Mouse (Mus musculus) frontal cortex, postnatal 36 days (tissue): Measurements from ENCODE around the gene Arid5a.

ENCODE experiments used
- DNase-seq, 2 experiments: peaks; one replicate each; pipeline ENCODE4 v3.0.0; 2022; ENCODE audit warnings: low spot score in 2 of 2

Arid5a gene

DNA sequence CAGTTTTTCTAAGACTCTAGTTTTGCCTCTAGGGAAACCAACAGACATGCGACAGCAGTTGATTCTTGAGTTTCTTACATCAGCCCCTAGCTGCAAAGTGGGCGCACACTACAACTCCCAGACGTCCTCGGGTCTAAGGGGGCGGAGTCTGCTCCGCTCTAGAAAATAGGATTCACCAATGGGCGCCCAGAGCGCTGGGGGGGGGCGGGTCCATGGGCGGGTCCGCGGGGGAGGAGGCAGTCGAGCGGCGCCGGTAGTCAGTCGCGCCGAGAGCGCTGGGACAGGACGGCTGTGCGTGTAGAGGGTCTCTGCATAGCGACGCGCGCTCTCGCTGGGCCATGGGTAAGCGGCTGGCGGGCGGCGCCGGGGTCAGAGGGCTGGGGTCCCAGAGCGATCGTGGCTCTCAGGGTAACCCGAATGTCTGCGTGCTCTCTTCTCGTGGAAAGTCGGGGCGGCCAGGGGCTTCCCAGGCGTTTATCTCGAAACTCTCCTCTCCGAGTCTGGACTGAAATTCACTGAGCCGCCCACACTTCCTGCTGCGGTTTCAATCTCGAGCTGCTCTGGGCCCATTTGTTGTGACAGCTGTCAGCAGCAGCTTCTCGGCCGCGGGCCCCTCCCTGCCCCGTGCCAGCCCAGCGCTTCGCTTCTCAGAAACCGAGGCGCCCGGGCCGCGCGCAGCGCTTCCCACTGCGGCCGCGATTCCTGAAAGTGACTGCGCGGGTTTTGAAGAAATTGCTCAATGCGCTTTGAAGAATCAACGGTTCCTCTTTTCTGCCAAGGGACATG is at the start of gene Arid5a:
Gene Arid5a (plus strand): TSS at position 239 of the 786 bp plus-strand sequence.
- DNase-seq: peak; percentile 76 to 84

DNA sequence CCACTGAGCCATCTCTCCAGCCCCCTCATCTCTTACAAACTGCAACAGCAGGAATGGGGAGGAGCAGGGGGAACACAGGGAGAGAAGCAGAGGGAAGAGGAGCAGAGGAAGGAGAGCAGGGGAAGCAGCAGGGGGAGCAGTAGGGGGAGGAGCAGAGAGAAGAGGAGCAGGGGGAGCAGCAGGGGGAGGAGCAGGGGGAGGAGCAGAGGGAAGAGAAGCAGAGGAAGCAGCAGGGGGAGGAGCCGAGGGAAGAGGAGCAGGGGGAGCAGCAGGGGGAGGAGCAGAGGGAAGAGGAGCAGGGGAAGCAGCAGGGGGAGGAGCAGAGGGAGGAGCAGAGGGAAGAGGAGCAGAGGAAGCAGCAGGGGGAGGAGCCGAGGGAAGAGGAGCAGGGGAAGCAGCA is 48.9 kb upstream of the Arid5a start:
- DNase-seq: no peak

DNA sequence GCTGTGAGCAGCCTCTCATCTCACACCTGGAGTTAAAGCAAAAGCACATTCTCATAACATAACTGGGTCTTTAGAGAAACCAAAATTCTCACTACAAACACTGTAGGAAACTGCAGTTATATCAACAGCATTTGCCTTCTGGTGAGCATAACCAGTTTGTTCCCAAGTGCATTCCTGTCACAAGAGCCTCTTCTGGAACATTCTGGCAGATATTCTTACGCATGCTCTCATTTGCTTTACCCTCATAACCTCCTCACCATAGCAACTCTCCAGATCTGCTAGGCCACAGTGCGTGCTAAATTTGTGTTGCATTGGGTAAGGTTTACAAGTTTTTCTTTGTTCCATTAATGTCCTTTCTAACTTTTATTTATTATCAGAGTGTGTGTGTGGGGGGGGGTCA is 48.3 kb upstream of the Arid5a start:
- no peak for DNase-seq

DNA sequence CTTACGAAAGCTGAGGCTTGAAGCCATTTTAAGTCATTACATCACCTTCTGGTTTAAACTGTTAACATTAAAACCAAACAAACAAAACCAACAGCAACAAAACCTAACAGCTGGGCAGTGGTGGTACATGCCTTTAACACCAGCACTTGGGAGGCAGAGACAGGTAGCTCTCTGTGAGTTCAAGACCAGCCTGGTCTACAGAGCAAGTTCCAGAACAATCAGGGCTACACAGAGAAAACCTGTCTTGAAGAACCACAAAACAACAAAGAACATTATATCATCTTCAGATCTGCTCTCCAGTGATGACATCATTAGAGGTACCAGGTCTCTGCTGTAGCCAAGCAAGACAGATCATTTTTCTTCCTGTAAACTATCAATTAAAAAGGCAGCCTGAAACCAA is 47.1 kb upstream of the Arid5a start:
- no peak for DNase-seq

DNA sequence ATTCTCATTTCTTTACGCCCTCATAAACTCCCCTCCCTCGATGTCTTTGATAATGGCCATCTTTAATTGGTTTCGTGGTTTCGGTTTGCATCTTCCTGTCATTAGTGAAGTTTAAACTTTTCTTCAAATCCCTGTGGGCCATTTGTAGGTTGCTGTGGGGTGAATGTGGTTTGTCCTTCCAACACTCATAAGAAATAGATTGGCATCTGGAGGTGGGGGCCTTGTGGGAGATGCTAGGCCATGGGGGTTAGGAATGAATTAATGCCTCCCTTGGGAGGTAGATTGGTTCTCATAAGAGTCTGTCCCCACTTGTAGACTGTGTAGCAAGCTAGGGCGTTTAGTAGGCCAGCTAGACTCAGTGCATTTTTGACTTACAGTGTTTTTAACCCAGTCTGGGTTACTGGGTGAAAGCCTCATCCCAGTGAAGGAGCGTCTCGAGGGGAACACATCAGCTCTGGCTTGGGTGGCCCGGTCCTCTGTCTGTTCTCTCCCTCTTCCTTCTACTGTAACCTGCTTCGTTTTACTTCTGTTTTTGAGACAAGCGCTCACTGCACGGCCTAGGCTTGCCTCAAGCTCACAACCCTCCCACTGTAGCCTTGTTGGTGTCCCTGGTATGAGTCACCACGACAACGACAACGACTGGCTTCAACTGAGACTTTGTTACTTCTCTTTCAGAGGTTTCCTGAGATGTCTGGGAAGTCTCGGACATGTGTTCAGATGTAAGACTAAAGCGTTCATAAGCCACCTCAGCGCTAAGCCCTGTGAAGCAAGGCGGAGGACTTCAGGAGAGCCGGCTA is 45.6 kb upstream of the Arid5a start:
- no peak for DNase-seq

DNA sequence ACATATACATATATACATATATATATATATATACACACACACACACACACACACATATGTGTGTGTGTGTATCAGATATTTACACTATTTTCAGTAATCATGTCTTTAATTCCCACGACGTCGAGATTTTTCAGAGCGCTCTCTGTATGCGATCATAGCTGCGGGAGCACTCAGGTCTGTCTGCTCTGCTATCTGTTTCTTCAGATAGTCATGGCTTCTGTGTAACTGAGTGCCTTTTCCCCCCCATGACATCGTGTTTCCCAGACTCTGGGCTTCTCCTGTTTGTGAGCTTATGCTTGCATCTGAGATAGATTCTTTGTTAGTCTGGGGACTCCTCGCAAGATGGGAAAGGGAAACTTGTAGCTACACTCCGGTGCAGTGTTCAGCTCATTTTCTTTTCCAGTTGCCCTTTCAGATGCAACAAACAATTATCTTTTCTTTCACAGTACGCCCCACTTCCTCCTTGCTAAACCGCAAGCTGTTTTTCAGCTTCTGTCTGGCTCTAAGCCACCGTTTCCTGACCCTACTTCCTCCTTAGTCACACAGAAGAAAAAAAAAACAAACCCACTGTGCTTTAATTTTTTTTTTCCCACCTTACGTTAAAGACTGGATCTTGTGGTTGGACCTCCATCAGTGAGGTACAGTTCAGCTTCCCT is 43.6 kb upstream of the Arid5a start:
- DNase-seq: no peak

DNA sequence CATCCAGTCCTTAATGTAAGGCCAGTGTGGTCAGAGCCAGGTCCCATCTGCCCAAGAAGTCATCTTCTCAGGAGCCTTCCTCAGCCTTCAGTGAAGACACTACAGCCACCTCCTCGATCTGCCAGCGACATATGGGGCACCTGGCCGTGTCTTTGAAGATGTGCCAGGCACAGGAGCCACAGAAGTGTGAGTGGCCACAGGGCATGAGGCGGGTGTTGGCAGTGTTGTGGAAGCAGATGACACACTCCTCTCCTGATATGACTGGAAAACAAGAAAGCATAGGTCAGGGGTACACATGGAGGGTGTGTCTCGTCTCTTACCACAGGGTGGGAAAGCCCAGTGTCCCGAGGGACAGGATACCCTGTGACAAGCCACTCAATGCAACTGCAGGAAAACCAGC is 41.2 kb upstream of the Arid5a start:
- no peak for DNase-seq

DNA sequence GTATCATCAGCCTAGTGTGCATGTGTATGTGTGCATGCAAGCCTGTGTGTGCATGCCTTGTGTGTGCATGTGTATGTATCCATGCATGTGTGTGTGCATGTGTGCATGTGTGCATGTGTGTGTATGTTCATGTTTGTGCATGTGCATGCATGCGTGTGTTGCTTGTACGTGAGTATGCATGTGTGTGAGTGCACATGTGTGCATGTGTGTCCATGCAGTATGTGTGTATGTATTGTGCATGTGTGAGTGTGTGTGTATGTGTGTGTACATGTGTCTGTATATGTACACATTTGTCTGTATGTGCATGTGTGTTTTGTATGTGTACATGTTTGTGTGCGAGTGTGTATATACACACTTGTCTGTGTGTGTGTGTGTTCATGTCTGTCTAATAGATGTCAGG is 39.9 kb upstream of the Arid5a start:
- no peak for DNase-seq

DNA sequence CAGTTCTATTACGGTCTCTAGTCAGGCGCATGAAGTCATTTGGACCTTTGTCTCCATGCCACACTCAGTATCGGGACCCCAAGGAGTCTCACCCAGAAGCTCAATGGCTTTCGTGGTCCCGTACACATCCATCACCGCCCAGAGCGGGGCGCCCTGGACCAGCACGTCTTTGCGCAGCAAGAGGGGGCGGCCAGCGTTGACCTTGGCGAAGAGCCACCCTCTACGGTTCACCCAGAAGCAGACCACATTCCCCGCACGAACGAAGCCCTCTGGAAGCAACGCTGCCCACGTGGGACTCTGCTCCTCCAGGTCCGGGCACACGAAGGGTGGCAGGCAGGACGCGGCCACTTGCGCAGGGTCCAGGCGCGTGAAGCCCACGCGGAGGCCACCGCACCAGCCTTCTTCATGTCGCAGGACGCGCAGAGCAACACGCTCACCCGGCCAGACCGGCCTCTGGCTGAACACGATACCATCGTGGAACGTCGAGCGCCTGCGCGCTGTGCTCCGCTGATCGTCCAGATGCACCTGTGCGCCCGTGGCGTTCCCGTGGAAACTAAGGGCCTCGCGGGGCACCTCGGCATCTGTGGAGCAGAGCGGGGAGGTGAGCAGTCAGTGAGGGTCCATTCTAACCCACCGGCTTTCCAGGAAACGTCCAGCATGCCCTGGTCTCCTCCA is 38.3 kb upstream of the Arid5a start:
- no peak for DNase-seq

DNA sequence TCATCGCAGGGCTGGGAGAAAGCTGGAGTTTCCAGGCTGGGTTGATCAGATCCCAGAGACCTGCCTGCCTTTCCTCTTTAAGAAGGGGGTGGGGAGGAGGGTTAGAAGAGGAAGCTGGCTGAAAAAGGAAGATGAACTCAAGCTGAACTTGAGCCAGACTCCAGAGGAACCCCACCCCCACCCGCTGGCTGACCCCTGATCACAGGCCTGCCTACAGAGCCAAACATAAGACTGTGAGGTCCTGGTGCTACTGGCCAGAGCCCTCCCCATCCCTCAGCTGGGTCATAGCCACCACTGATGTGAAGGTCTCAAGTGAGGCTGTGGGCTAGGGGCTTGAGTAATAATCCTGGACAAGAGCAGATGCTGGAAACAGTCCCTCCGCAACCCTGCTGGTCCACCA is 36.9 kb upstream of the Arid5a start:
- DNase-seq: no peak

DNA sequence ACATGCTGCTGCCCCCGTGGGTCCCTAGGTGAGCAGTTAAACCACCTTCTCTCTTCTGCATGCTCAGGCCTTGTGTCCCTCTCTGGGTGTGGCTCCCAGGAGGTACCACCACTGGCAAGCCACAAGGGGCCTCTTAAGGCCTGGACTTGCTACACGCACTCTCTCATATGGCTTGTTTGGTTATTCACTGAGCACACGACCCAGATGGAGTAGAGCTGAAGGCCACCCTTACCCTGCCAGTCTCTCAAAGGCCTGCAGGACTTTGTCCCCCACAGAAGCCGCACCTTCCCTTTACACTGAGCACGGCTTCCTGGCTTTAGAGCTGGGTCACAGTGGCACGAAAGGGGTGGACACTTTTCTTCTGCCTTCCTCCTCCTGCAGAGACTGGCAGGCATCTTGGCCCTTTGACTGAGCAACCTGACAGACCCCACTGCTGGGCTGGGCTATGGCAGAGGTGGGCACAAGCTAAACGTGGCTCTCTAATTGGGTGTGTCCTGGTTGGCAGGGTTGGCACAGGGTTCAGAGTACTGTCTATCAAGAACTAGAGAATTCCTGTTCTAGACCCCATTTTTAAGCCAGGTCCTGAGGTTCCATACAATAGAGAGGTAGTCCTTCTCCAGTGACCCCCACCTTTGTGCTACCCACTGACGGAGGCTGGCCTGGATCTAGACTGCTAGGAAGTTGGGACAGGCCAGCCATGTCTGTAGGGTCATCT is 35.9 kb upstream of the Arid5a start:
- DNase-seq: no peak

DNA sequence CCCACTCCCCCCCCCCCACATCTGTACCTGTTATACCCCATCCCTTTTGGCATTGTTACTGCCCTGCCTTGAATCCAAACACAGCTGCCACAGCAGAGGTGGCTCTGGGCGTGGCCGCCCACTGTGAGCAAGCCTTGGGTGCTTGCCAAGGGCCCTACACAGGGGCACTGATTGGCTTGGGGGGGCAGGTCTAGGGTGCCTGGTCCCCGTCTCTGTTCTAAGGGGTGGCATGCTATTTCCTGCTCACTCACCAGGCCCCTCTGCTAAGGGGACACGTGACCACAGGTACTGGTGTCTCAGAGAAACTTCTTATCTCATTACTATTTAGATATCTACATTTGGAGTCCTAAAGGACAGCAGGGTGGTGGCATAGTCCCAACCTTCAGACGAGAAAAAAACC is 35.0 kb upstream of the Arid5a start:
- DNase-seq: no peak

DNA sequence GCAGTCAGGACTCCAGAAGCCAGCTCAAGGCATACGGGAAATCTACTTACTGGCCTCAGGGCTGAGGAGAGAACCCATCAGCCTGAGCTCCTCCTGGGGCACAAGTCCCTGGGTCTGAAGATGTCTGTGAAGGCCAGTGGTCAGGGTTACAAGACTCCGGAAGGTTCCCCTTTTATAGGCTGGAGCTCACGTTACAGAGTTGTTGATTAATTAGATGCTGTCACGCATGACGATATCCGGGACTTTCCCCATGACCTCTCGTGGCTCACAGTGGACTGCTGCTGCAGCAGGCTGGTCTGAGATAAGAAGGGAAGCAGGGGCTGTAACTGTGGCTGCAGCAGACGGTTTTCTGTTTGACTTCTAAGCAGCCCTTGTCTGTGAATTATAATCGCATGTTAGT is 34.2 kb upstream of the Arid5a start:
- DNase-seq: no peak

DNA sequence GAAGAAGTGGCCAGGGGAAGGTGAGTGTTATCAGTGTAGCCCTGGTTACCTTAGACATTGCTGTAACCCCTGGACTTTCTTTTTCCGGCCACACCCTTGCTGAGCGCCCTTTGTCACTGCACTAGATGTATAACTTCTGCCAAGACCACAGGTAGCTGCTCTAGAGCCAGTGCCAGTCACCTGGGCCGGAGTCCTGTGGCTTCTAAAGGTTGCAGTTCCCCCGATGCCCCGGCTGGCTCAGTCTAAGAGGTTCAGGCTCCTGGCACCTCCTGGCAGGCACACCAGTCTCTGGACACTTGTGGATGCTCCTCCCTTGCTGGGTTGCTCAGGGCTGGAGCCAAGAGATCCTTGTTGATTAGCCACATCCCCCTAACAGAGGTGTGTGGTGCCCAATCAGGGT is 33.1 kb upstream of the Arid5a start, which contains the start of gene Neurl3:
Gene Neurl3 (minus strand): TSS at position 225 of the 400 bp plus-strand sequence.
- no peak for DNase-seq

DNA sequence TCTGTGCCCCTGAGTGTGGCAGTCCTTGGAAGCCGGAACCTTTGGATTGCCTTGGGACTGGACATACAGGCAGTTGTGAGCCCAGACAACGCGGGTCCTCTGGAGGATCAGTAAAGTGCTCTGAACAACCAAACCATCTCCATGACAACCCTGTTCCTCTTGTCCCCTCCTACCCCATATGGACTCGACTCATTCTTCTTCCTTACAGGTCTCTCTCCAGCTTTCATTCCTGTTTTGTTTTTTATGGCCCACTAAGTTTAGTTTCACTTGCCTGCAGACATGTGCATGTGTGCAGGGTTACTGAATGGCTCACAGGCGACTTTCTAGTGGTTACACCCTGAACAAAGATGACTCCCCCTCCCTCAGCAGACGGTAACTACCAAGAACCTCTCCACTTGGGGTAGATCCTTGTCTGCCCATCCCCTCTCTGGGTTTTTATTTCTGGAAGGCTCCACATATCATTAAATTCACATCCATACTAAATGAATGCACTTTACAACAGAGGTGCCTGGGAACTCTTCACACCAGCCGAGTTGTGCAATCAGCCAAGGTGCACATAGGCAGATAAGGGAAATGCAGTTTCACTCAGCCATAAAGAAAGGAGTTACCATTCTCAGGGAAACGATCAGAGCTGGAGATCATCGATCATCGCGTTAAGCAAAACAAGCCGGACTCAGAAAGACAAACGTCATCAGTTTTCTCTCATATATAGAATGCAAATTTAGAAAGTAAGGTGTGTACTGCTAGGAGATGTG is 31.7 kb upstream of the Arid5a start:
- no peak for DNase-seq

DNA sequence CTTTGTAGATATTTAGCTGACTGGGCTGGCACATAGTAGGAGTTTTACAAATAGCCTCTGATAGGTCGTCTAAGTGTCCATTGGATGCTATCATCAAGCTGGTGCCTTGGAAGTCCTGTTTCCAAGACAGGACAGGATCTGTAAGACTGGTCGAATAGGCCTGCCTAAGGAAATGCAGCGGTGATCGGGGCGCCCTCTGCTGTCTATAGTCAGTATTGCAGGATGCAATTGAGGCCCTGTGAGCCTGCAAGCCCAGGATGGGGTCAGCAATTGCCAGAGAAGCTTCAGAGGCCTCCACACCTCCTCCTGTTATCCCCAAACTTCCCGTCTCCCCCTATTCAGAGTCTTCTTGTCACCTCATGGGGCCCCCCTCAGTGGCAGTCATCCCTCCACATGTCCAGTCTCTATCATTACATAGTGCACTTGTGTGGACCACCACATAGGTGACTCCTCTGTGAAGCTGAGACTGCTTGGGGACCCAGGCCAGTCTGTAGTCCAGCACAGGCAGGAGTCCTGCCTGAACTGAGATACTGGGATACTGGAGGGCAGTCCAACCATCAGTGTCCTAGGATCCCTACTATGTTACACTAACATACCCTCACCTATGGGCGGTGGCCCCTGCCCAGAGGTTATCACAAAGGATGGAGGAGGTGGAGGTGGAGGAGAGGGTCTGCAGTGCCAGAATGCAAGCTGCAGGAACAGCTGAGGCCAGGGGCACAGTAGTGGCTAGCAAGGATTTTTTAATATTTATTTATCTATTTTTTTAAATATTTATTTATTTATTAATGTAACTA is 30.1 kb upstream of the Arid5a start:
- peak; percentile 73 to 77 for DNase-seq

DNA sequence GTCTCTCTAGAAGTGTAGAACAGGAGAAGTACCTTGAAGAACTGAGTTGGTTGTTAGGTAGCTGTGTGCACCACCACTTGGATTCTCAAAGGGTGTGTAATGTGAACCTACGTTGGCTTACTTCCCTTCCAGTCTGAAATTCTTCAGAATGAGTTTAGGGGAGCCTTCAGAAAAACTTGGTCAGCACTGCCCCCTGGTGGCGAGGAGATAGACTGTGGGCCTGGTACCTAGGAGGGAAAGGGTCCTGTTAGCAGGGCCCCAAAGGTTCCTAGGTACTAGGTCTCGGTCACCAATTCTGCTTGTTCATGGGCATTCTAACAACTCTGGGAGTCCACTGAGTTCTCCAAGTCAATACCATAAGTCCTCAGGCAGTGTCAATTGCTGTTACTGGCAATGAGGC is 28.3 kb upstream of the Arid5a start:
- peak; percentile 72 to 77 for DNase-seq

DNA sequence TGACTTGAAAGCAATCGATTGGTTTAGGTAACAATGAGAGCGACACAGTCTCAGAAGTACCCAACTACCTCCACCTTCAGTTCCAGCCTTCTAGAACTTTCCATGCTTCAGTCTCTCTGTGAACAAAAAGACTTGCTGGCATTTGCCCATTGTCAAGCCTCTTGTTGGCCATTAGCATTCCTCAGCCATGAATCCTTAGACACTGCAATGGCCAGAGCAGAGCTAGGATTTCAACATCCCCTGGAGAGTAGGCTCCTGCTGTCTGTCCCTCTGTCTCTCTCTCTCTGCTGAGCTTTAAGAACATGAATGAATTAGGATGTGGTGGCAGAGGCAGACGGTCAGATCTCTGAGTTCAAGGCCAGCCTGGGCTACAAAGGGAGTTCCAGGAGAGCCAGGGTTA is 26.6 kb upstream of the Arid5a start:
- no peak for DNase-seq

DNA sequence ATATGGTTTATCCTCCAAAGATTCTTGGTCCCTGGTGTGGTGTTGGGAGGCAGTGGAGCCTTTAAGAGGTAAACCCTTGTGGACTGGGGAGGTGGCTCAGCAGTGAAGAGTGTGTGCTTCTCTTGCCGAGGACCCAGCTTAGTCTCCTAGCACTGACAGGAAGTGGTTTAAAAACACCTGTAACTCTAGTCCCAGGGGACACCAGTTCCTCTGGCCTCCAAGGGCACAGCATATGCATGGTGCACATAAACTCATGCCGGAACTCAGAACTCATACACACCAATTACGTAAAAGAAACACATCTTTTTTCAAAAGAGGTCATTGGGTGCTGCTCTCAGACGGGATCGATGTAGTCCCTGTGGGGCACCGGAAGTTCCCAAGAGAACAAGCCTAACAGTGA is 25.7 kb upstream of the Arid5a start:
- DNase-seq: no peak

DNA sequence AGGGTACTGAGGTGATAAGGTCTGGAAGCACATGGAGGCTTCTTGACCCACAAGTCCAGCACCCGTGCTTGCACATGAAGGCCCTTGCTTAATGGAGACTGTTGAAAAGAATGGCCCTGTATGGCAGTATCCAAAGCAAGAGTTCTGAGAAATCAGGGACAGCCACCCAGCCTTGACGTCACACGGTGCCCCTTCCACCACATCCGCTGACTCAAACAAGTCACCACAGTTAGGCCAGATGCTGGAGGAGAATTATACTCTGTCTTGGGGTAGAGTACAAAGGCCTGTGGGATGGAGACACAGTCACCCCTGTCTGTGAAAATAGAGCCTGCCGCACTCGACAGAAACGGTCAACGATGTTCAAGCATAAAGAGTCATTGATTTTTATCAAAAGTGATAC is 14.1 kb upstream of the Arid5a start:
- DNase-seq: no peak
